Mouse (Mus musculus) midbrain, embryonic 13.5 days (tissue): ENCODE measurements around the gene Olfr1128. TPM values are rescaled to one million over a fixed set of nuclear protein-coding genes. Genes with fewer than 3 reads are reported as not detected.

ENCODE experiments used
- polyA plus RNA-seq: library from polyadenylated mRNA; unstranded; fragments of >200 nt; fragmentation: Nextera tagmentation; extraction: Ambion mirVana; gene quantifications from 2 replicates; pipeline ENCODE4 v1.2.1, GENCODE M21; 2015

The Olfr1128 gene
- polyA plus RNA-seq, 1 experiment from 2014 or later, result not detected

Other genes with a start within 250 kb of the Olfr1128 start
- not detected in 2 replicates for gene Olfr1118, start 238.0 kb downstream of the Olfr1128 start, polyA plus RNA-seq
- gene Olfr1120, start 190.7 kb downstream of the Olfr1128 start, polyA plus RNA-seq, result not detected in 2 replicates
- gene Olfr1121, start 175.6 kb downstream of the Olfr1128 start, polyA plus RNA-seq, result not detected in 2 replicates
- gene Olfr1122, start 159.7 kb downstream of the Olfr1128 start, polyA plus RNA-seq, result not detected in 2 replicates
- not detected in 2 replicates for gene Olfr1123, start 128.9 kb downstream of the Olfr1128 start, polyA plus RNA-seq
- 0.07 TPM in 1 of 2 replicates, not detected in the other for gene Olfr1124, start 115.3 kb downstream of the Olfr1128 start, polyA plus RNA-seq
- gene Olfr1126, start 91.6 kb downstream of the Olfr1128 start, polyA plus RNA-seq, result not detected in 2 replicates
- gene Pramel7, start 48.4 kb downstream of the Olfr1128 start, polyA plus RNA-seq, result not detected in 2 replicates
- not detected in 2 replicates for gene Pramel6, start 39.0 kb downstream of the Olfr1128 start, polyA plus RNA-seq
- gene Olfr153, start 13.7 kb downstream of the Olfr1128 start, polyA plus RNA-seq, result not detected in 2 replicates
- not detected in 2 replicates for gene Olfr1129, start 28.4 kb upstream of the Olfr1128 start, polyA plus RNA-seq
- not detected in 2 replicates for gene Olfr1130, start 60.7 kb upstream of the Olfr1128 start, polyA plus RNA-seq
- not detected in 2 replicates for gene Olfr1131, start 81.6 kb upstream of the Olfr1128 start, polyA plus RNA-seq
- gene Olfr1132, start 92.0 kb upstream of the Olfr1128 start, polyA plus RNA-seq, result not detected in 2 replicates
- not detected in 2 replicates for gene Olfr1133, start 101.8 kb upstream of the Olfr1128 start, polyA plus RNA-seq
- gene Olfr1134, start 112.9 kb upstream of the Olfr1128 start, polyA plus RNA-seq, result not detected in 2 replicates
- gene Olfr1135, start 128.1 kb upstream of the Olfr1128 start, polyA plus RNA-seq, result not detected in 2 replicates
- gene Olfr1136, start 148.4 kb upstream of the Olfr1128 start, polyA plus RNA-seq, result not detected in 2 replicates
- not detected in 2 replicates for gene Olfr1137, start 167.6 kb upstream of the Olfr1128 start, polyA plus RNA-seq
- not detected in 2 replicates for gene Olfr1138, start 194.4 kb upstream of the Olfr1128 start, polyA plus RNA-seq
- gene Olfr1140, start 198.2 kb upstream of the Olfr1128 start, polyA plus RNA-seq, result not detected in 2 replicates
- not detected in 2 replicates for gene Olfr1141, start 208.4 kb upstream of the Olfr1128 start, polyA plus RNA-seq
- not detected in 2 replicates for gene Olfr152, start 233.9 kb upstream of the Olfr1128 start, polyA plus RNA-seq